Comparison of ENCODE assay signal across 8 mouse cellular contexts in genomic region chr13:21974726-21975473, GRCm38 (mm10). TPM values are rescaled to one million over a fixed set of nuclear protein-coding genes. Genes with fewer than 3 reads are reported as not detected.
DNase-seq lines count a peak whose midpoint lies in the region; TF ChIP-seq lines count a peak whose summit lies in the region.

No protein-coding gene starts in this region.

- TF ChIP-seq CTCF in cortical plate, adult 2 months (IDR thresholded peaks at IDR 0.05; ENCODE audit: extremely low read depth, insufficient read depth, low read length) = no peak
- no peak for TF ChIP-seq CTCF in left cerebral cortex, adult 2 months (IDR thresholded peaks at IDR 0.05)

- no peaks in the 10 kb centered on the region for H3K79me2 ChIP-seq in macrophage (ENCODE audit: inconsistent target)

- DNase-seq in adipocyte (ENCODE audit: low spot score) = peak; percentile 88
- DNase-seq in gastrocnemius, adult 8-10 months (ENCODE audit: low spot score in 2 of 2) = peak; percentile 33 to 38
- peak; percentile 95 for DNase-seq in hindlimb bud, embryonic 11.5 days (ENCODE audit: extremely low spot score, low read depth, low spot score)
- DNase-seq in left cerebral cortex, adult 2 months (ENCODE audit: extremely low spot score in 1 of 2, low spot score in 2 of 2) = peak; percentile 68 to 69
- peak; percentile 71 to 75 for DNase-seq in right cerebral cortex, adult 2 months (ENCODE audit: low spot score in 2 of 2)
- peak; percentile 44 for DNase-seq in urinary bladder, postnatal 25 days (ENCODE audit: low spot score)

- H3K4me3 ChIP-seq in cortical plate, adult 2 months (ENCODE audit: insufficient read depth, low read length) = peak overlapping the region; percentile 72
- H3K4me3 ChIP-seq in left cerebral cortex, adult 2 months = peak overlapping the region; percentile 74
- H3K4me3 ChIP-seq in macrophage (ENCODE audit: inconsistent target) = peak overlapping the region; percentile 94

- peak overlapping the region; percentile 58 for H3K27ac ChIP-seq in cortical plate, adult 2 months (ENCODE audit: insufficient read depth, low read length)
- H3K27ac ChIP-seq in left cerebral cortex, adult 2 months = peak overlapping the region; percentile 90
- H3K27ac ChIP-seq in macrophage = peak overlapping the region; percentile 83

- H3K4me1 ChIP-seq in cortical plate, adult 2 months (ENCODE audit: control insufficient read depth, insufficient read depth, low read length) = no peaks in the 10 kb centered on the region

- WGBS in macrophage (ENCODE audit: missing documents) = 5% methylated on average over 20 of the region's 20 CpGs

- intact Hi-C loops in left cerebral cortex, adult 2 months (cut with DNase I) = loop anchor here (1.0 to 2.0 kb wide), 3 partner anchors 20 to 53 kb away; no protein-coding TSS in a partner anchor

- no peaks in the 10 kb centered on the region for H3K36me3 ChIP-seq in macrophage (ENCODE audit: inconsistent target)

- no peak for TF ChIP-seq POLR2A in cortical plate, adult 2 months (IDR thresholded peaks at IDR 0.05; ENCODE audit: extremely low read depth, insufficient read depth, low read length)

RNA-seq across cellular contexts. Expression of gene Pom121l2, which starts 6.1 kb away (rescaled TPM):
- 0.04 TPM in 1 of 2 replicates, not detected in the other for polyA plus RNA-seq in cortical plate, adult 2 months (2012; rRNA removed)
- total RNA-seq in gastrocnemius, adult 8-10 months (2022) = not detected
- not detected for total RNA-seq in left cerebral cortex, adult 2 months (2021)
- not detected for total RNA-seq in macrophage (2018; cell fraction: chromatin; rRNA removed)
- not detected for total RNA-seq in macrophage (2018; cell fraction: cytosol; rRNA removed)
- total RNA-seq in macrophage (2018; cell fraction: nucleus; rRNA removed) = not detected
- polyA plus RNA-seq in macrophage (2018) = not detected in 3 replicates

RNA-seq across cellular contexts. Expression of gene Zfp184, which starts 30.0 kb away (rescaled TPM):
- polyA plus RNA-seq in cortical plate, adult 2 months (2012; rRNA removed) = 2.2 and 2.3 TPM in 2 replicates
- 1 to 10 TPM in 1 of 4 experiments, under 1 TPM in 3; 0.48 to 1.4 (median 0.80) TPM for total RNA-seq in gastrocnemius, adult 8-10 months (2022)
- total RNA-seq in left cerebral cortex, adult 2 months (2021) = 1 to 10 TPM; 3.8 to 3.9 TPM
- total RNA-seq in macrophage (2018; cell fraction: chromatin; rRNA removed) = under 1 TPM in 3 of 26 experiments, not detected in 23; 0.19 to 0.31 (median 0.25) TPM
- total RNA-seq in macrophage (2018; cell fraction: cytosol; rRNA removed) = under 1 TPM in 9 of 26 experiments, not detected in 17; 0.06 to 0.15 (median 0.09) TPM
- under 1 TPM in 2 of 26 experiments, not detected in 24; 0.30 to 0.85 TPM for total RNA-seq in macrophage (2018; cell fraction: nucleus; rRNA removed)
- 0.14 TPM in 1 of 3 replicates, not detected in the others for polyA plus RNA-seq in macrophage (2018)

RNA-seq across cellular contexts. Expression of gene Prss16, which starts 34.6 kb away (rescaled TPM):
- 1.9 and 2.5 TPM in 2 replicates for polyA plus RNA-seq in cortical plate, adult 2 months (2012; rRNA removed)
- not detected for total RNA-seq in gastrocnemius, adult 8-10 months (2022)
- 1 to 10 TPM in 1 of 2 experiments, under 1 TPM in 1; 0.57 to 1.1 TPM for total RNA-seq in left cerebral cortex, adult 2 months (2021)
- 1 to 10 TPM in 15 of 26 experiments, under 1 TPM in 8, not detected in 3; 0.43 to 2.8 (median 1.2) TPM for total RNA-seq in macrophage (2018; cell fraction: chromatin; rRNA removed)
- total RNA-seq in macrophage (2018; cell fraction: cytosol; rRNA removed) = 1 to 10 TPM in 11 of 26 experiments, under 1 TPM in 15; 0.47 to 1.7 (median 0.96) TPM
- 1 to 10 TPM in 11 of 26 experiments, under 1 TPM in 11, not detected in 4; 0.24 to 7.9 (median 1.0) TPM for total RNA-seq in macrophage (2018; cell fraction: nucleus; rRNA removed)
- polyA plus RNA-seq in macrophage (2018) = 0.52 to 2.6 TPM (median 1.3 TPM) in 3 replicates

Comparison
In these comparisons a context has a peak if more than half of its experiments do, and no peak if none do; other contexts are left out.
1. Peak in every context shown above with its lines: DNase-seq, H3K4me3 ChIP-seq and H3K27ac ChIP-seq.
2. DNase-seq: peak in every context shown above with its lines; median percentile 95 in hindlimb bud, embryonic 11.5 days; 88 in adipocyte; 73 in right cerebral cortex, adult 2 months; 68 in left cerebral cortex, adult 2 months; 44 in urinary bladder, postnatal 25 days; 36 in gastrocnemius, adult 8-10 months.